Mouse (Mus musculus) liver, adult 2 months (tissue): ENCODE results near the gene St6galnac3.

Experiments
- CTCF ChIP-seq: fragments of 200-500 bp; IDR thresholded peaks from 2 replicates; pipeline ENCODE4 v1.5.1; 2011; ENCODE audit warnings: low read depth, low read length, control low read depth
- POLR2A ChIP-seq: fragments of 200-500 bp; IDR thresholded peaks from 2 replicates; pipeline ENCODE4 v1.6.1; 2011; ENCODE audit warnings: low read length, control low read depth; ENCODE audit not compliant: insufficient read depth; ENCODE audit errors: extremely low read depth

- TF ChIP-seq CTCF (no peak), POLR2A (no peak)
These were observed 118.6 kb downstream of the St6galnac3 start for GRCm38 (mm10) chr3:153606331-153606730.
